Mouse (Mus musculus): ENCODE measurements at regions not wholly inside any gene's neighbourhood (a gene's known extent, or its start where the extent isn't known, plus 50 kb on each side); places are given as distances from the start of the nearest gene placed in this dataset.
A peak's percentile ranks its signal among the peaks of the same experiment; 100 is the strongest.
"Not testable (repeated sequence)": the region's sequence is repeated elsewhere in the genome, so short reads cannot be mapped to it uniquely, and the experiment has no call there.

GRCm38 (mm10) chr1:161728546-161729206 is 59.6 kb downstream of the Fasl start:
- DNase-seq (ENCODE audit: low read depth), result no peak

GRCm38 (mm10) chr1:161727357-161727756 is 60.9 kb downstream of the Fasl start:
- DNase-seq (ENCODE audit: low read depth), result not testable (repeated sequence)

GRCm38 (mm10) chr1:161726098-161726497 is 62.2 kb downstream of the Fasl start:
- not testable (repeated sequence) for DNase-seq (ENCODE audit: low read depth)

GRCm38 (mm10) chr1:161719876-161720275 is 68.4 kb downstream of the Fasl start:
- no peak for DNase-seq (ENCODE audit: low read depth)

- no peak for DNase-seq (ENCODE audit: low read depth)
Measured at GRCm38 (mm10) chr1:161718254-161718653, 70.0 kb downstream of the Fasl start.

GRCm38 (mm10) chr1:161712918-161713317 is 75.4 kb downstream of the Fasl start:
- no peak for DNase-seq (ENCODE audit: low read depth)

- DNase-seq (ENCODE audit: low read depth), result no peak
Measured at GRCm38 (mm10) chr1:161712283-161712682, 76.0 kb downstream of the Fasl start.

- no peak for DNase-seq (ENCODE audit: low read depth)
Measured at GRCm38 (mm10) chr1:161707049-161707448, 81.2 kb downstream of the Fasl start.

- no peak for DNase-seq (ENCODE audit: low read depth)
Measured at GRCm38 (mm10) chr1:161704961-161705360, 83.3 kb downstream of the Fasl start.

GRCm38 (mm10) chr1:161704527-161704926 is 83.8 kb downstream of the Fasl start:
- DNase-seq (ENCODE audit: low read depth), result no peak

- no peak for DNase-seq (ENCODE audit: low read depth)
Measured at GRCm38 (mm10) chr1:161695886-161696285, 92.4 kb downstream of the Fasl start.

- no peak for DNase-seq (ENCODE audit: low read depth)
Measured at GRCm38 (mm10) chr1:161693768-161694160, 94.5 kb downstream of the Fasl start.

GRCm38 (mm10) chr1:161692836-161693767 is 95.2 kb downstream of the Fasl start:
- no peak for DNase-seq (ENCODE audit: low read depth)

GRCm38 (mm10) chr1:161688946-161689345 is 99.3 kb downstream of the Fasl start:
- DNase-seq (ENCODE audit: low read depth), result no peak

GRCm38 (mm10) chr1:161687548-161687947 is 100.7 kb downstream of the Fasl start:
- DNase-seq (ENCODE audit: low read depth), result peak; percentile 7

GRCm38 (mm10) chr1:161680558-161680957 is 107.7 kb downstream of the Fasl start:
- no peak for DNase-seq (ENCODE audit: low read depth)

GRCm38 (mm10) chr1:161670937-161671336 is 117.4 kb downstream of the Fasl start:
- DNase-seq (ENCODE audit: low read depth), result no peak

- no peak for DNase-seq (ENCODE audit: low read depth)
Measured at GRCm38 (mm10) chr1:161664321-161664720, 124.0 kb downstream of the Fasl start.

- DNase-seq (ENCODE audit: low read depth), result no peak
Measured at GRCm38 (mm10) chr1:161663351-161663750, 124.9 kb downstream of the Fasl start.

- no peak for DNase-seq (ENCODE audit: low read depth)
Measured at GRCm38 (mm10) chr1:161662241-161662640, 126.1 kb downstream of the Fasl start.

- DNase-seq (ENCODE audit: low read depth), result no peak
Measured at GRCm38 (mm10) chr1:161657511-161657910, 130.8 kb downstream of the Fasl start.

GRCm38 (mm10) chr1:161649387-161649786 is 138.9 kb downstream of the Fasl start:
- peak; percentile 1 for DNase-seq (ENCODE audit: low read depth)

- DNase-seq (ENCODE audit: low read depth), result no peak
Measured at GRCm38 (mm10) chr1:161632098-161632497, 137.6 kb downstream of the Tnfsf18 start.
